Mouse (Mus musculus): Measurements from ENCODE around the gene Pcbd2.

Pcbd2 gene

GRCm38 (mm10) chr13:55733628-55734502, 6.7 kb downstream of the Pcbd2 start:
- no peak for DNase-seq (ENCODE audit: low read depth, low spot score)

GRCm38 (mm10) chr13:55737885-55738284, 10.7 kb downstream of the Pcbd2 start:
- DNase-seq (ENCODE audit: low read depth, low spot score), result no peak

- no peak for DNase-seq (ENCODE audit: low read depth, low spot score)
These were observed 15.1 kb downstream of the Pcbd2 start for GRCm38 (mm10) chr13:55742306-55742705.

GRCm38 (mm10) chr13:55754380-55754779, 27.2 kb downstream of the Pcbd2 start:
- no peak for DNase-seq (ENCODE audit: low read depth, low spot score)

- no peak for DNase-seq (ENCODE audit: low read depth, low spot score)
These were observed 29.6 kb downstream of the Pcbd2 start for GRCm38 (mm10) chr13:55756789-55757188.

- no peak for DNase-seq (ENCODE audit: low read depth, low spot score)
These were observed 30.5 kb downstream of the Pcbd2 start for GRCm38 (mm10) chr13:55757645-55758044.

- no peak for DNase-seq (ENCODE audit: low read depth, low spot score)
These were observed 33.4 kb downstream of the Pcbd2 start for GRCm38 (mm10) chr13:55760576-55760975.

GRCm38 (mm10) chr13:55761486-55761885, 34.3 kb downstream of the Pcbd2 start:
- no peak for DNase-seq (ENCODE audit: low read depth, low spot score)

- DNase-seq (ENCODE audit: low read depth, low spot score), result no peak
These were observed 47.2 kb downstream of the Pcbd2 start for GRCm38 (mm10) chr13:55774352-55774751.

GRCm38 (mm10) chr13:55775056-55775455, 47.9 kb downstream of the Pcbd2 start:
- DNase-seq (ENCODE audit: low read depth, low spot score), result no peak

- no peak for DNase-seq (ENCODE audit: low read depth, low spot score)
These were observed 57.1 kb downstream of the Pcbd2 start, which contains the start of gene Catsper3 for GRCm38 (mm10) chr13:55784268-55784667. TSS of gene Catsper3 (plus strand) at chr13:55784568.

- DNase-seq (ENCODE audit: low read depth, low spot score), result no peak
These were observed 59.0 kb downstream of the Pcbd2 start for GRCm38 (mm10) chr13:55786120-55786519.

GRCm38 (mm10) chr13:55801246-55801645, 74.1 kb downstream of the Pcbd2 start:
- no peak for DNase-seq (ENCODE audit: low read depth, low spot score)

- DNase-seq (ENCODE audit: low read depth, low spot score), result no peak
These were observed 76.8 kb downstream of the Pcbd2 start for GRCm38 (mm10) chr13:55803973-55804372.

GRCm38 (mm10) chr13:55809041-55809623, 82.0 kb downstream of the Pcbd2 start:
- DNase-seq (ENCODE audit: low read depth, low spot score), result no peak

GRCm38 (mm10) chr13:55809707-55810106, 82.5 kb downstream of the Pcbd2 start:
- DNase-seq (ENCODE audit: low read depth, low spot score), result no peak

GRCm38 (mm10) chr13:55810947-55811346, 83.8 kb downstream of the Pcbd2 start:
- DNase-seq (ENCODE audit: low read depth, low spot score), result no peak

- no peak for DNase-seq (ENCODE audit: low read depth, low spot score)
These were observed 86.4 kb downstream of the Pcbd2 start for GRCm38 (mm10) chr13:55813490-55814016.

GRCm38 (mm10) chr13:55814834-55815233, 87.7 kb downstream of the Pcbd2 start:
- no peak for DNase-seq (ENCODE audit: low read depth, low spot score)

- DNase-seq (ENCODE audit: low read depth, low spot score), result no peak
These were observed 95.3 kb downstream of the Pcbd2 start for GRCm38 (mm10) chr13:55822499-55822898.

- no peak for DNase-seq (ENCODE audit: low read depth, low spot score)
These were observed 97.2 kb downstream of the Pcbd2 start for GRCm38 (mm10) chr13:55824151-55824945.

GRCm38 (mm10) chr13:55825245-55825681, 98.1 kb downstream of the Pcbd2 start:
- no peak for DNase-seq (ENCODE audit: low read depth, low spot score)
